Mouse (Mus musculus) spleen, adult 12 weeks (tissue): ENCODE measurements around the gene Iqcn.

Experiments
- DNase-seq: peaks from one replicate; pipeline ENCODE4 v3.0.0; 2022; ENCODE audit warnings: low spot score

Iqcn gene

GRCm38 (mm10) chr8:70679404-70679803, 23.9 kb upstream of the Iqcn start:
- no peak for DNase-seq

- no peak for DNase-seq
Measured at GRCm38 (mm10) chr8:70680039-70680438, 23.2 kb upstream of the Iqcn start.

- no peak for DNase-seq
Measured at GRCm38 (mm10) chr8:70681410-70681809, 21.8 kb upstream of the Iqcn start.

- no peak for DNase-seq
Measured at GRCm38 (mm10) chr8:70682193-70682592, 21.1 kb upstream of the Iqcn start.

GRCm38 (mm10) chr8:70682692-70683091, 20.6 kb upstream of the Iqcn start:
- no peak for DNase-seq

- DNase-seq = no peak
Measured at GRCm38 (mm10) chr8:70684291-70684690, 19.0 kb upstream of the Iqcn start.

- no peak for DNase-seq
Measured at GRCm38 (mm10) chr8:70687576-70687975, 15.7 kb upstream of the Iqcn start.

GRCm38 (mm10) chr8:70688136-70688535, 15.1 kb upstream of the Iqcn start:
- no peak for DNase-seq

GRCm38 (mm10) chr8:70689892-70690390, 13.3 kb upstream of the Iqcn start:
- DNase-seq = no peak

GRCm38 (mm10) chr8:70691230-70691629, 12.0 kb upstream of the Iqcn start:
- no peak for DNase-seq

GRCm38 (mm10) chr8:70691727-70692231, 11.5 kb upstream of the Iqcn start:
- DNase-seq = no peak

GRCm38 (mm10) chr8:70693636-70694035, 9.6 kb upstream of the Iqcn start:
- no peak for DNase-seq

- no peak for DNase-seq
Measured at GRCm38 (mm10) chr8:70695318-70696018, 7.8 kb upstream of the Iqcn start.

- DNase-seq = peak; percentile 55
Measured at GRCm38 (mm10) chr8:70696019-70696885, 7.0 kb upstream of the Iqcn start.

GRCm38 (mm10) chr8:70696946-70697345, 6.3 kb upstream of the Iqcn start:
- no peak for DNase-seq

GRCm38 (mm10) chr8:70697366-70698250, 5.6 kb upstream of the Iqcn start:
- DNase-seq = no peak

- peak; percentile 100 for DNase-seq
Measured at GRCm38 (mm10) chr8:70698310-70699109, 4.7 kb upstream of the Iqcn start, which contains the start of gene Jund. TSS of gene Jund (plus strand) at chr8:70698949.

- no peak for DNase-seq
Measured at GRCm38 (mm10) chr8:70699116-70699833, 4.0 kb upstream of the Iqcn start.

GRCm38 (mm10) chr8:70699834-70700554, 3.3 kb upstream of the Iqcn start:
- DNase-seq = peak; percentile 76

GRCm38 (mm10) chr8:70700555-70700922, 2.7 kb upstream of the Iqcn start:
- DNase-seq = peak; percentile 76
